Mouse (Mus musculus): ENCODE results near the gene Zfp868. TPM values are rescaled to one million over a fixed set of nuclear protein-coding genes. Genes with fewer than 3 reads are reported as not detected.
A peak's percentile ranks its signal among the peaks of the same experiment; 100 is the strongest.
"Not testable (repeated sequence)": the region's sequence is repeated elsewhere in the genome, so short reads cannot be mapped to it uniquely, and the experiment has no call there.

Gene Zfp868
- polyA plus RNA-seq (2015; fragmentation: Nextera tagmentation; extraction: Ambion mirVana): 44.4 and 49.1 TPM in 2 replicates

DNA sequence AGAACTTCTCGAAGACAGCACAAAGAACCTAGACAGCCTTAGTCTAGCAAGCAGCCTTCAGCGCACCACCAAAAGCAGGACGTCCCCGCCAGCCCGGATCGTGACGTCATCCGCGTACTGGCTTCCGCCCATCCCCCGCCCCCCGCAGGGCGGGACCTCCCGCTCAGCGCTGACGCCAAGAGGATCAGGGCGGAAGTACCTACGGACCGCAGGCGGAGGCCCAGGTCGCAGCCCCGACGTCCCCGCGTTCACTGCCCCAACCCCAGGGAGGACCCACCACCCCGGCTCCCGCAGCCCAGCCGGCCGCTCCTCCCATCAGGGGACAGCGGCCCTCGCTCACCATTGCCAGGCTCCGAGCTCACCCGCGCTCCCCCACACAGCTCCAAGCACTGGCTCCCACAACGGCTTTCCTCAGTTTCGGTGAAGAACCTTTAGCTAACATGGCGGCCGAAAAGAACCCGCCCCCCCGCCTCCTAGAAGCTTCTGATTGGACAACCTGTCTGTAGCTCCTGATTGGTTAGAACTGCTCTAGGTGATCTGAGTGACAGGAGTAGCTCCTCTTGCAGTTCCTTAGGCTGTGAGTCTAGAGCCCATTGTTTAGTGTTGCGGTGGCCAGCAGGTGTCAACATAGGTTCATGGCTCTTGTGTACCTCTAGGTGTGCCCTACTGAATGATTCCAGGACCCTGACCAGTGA lies at the start of gene Zfp868:
Gene Zfp868, minus strand, starts transcription at position 454 of the 695 bp plus-strand sequence.
- Histone ChIP-seq H3K4me2 (ENCODE audit: low read length) (peak within 1 kb of the TSS; percentile 59), H3K4me1 (replicated peaks; ENCODE audit: control insufficient read depth, insufficient read depth, low read length) (peaks cover 13% of the 10 kb centered on the region), H3K27ac (ENCODE audit: low read length) (peak within 1 kb of the TSS; percentile 99), H3K4me3 (replicated peaks; ENCODE audit: low read length) (peak within 1 kb of the TSS; percentile 77), H3K36me3 (ENCODE audit: control insufficient read depth, insufficient read depth) (no peaks in the 10 kb centered on the region), H3K9ac (replicated peaks; ENCODE audit: low read depth, low read length) (peak within 1 kb of the TSS; percentile 92), H3K9me3 (ENCODE audit: control insufficient read depth, low read length) (no peaks in the 10 kb centered on the region), H3K27me3 (replicated peaks; ENCODE audit: control insufficient read depth, insufficient read depth, low read length) (no peaks in the 10 kb centered on the region)
- under 1% methylated on average over 41 of the region's 41 CpGs for WGBS
- ATAC-seq: peak; percentile 99

DNA sequence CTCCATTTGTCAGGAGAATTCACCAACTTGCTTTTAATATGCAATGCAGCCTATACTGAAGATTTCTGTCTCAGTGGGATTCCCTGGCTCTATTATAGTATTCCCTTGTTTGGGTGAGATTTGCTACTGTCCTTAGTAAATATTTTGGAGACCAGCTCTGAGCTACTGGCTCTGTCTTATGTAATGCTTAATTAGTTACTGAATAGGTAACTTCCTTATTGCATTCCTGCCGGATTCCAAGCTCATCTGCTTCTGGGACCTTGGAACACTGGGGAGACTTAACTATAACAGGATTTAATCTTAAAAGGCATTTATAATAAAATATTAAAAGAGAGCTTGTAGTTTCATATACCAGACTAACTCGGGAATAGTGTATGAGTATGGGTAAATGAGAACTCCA lies 39.7 kb upstream of the Zfp868 start:
- ATAC-seq; H3K9me3 ChIP-seq (ENCODE audit: control insufficient read depth, low read length); H3K4me3 ChIP-seq (replicated peaks; ENCODE audit: low read length); H3K9ac ChIP-seq (replicated peaks; ENCODE audit: low read depth, low read length); H3K27me3 ChIP-seq (replicated peaks; ENCODE audit: control insufficient read depth, insufficient read depth, low read length); H3K36me3 ChIP-seq (ENCODE audit: control insufficient read depth, insufficient read depth); H3K4me2 ChIP-seq (ENCODE audit: low read length); H3K27ac ChIP-seq (ENCODE audit: low read length); H3K4me1 ChIP-seq (replicated peaks; ENCODE audit: control insufficient read depth, insufficient read depth, low read length): not testable (repeated sequence)
- WGBS: 86% methylated on average over 2 of the region's 2 CpGs

GRCm38 (mm10) chr8:69661294-69661693 lies 35.9 kb upstream of the Zfp868 start:
- no peak for ATAC-seq
- Histone ChIP-seq H3K4me1 (replicated peaks; ENCODE audit: control insufficient read depth, insufficient read depth, low read length) (no peaks in the 10 kb centered on the region), H3K27me3 (replicated peaks; ENCODE audit: control insufficient read depth, insufficient read depth, low read length) (no peaks in the 10 kb centered on the region), H3K9ac (replicated peaks; ENCODE audit: low read depth, low read length) (no peak overlapping the region), H3K4me2 (ENCODE audit: low read length) (no peak overlapping the region), H3K27ac (ENCODE audit: low read length) (no peak overlapping the region), H3K4me3 (replicated peaks; ENCODE audit: low read length) (no peak overlapping the region), H3K9me3 (ENCODE audit: control insufficient read depth, low read length) (peaks cover 6% of the 10 kb centered on the region; the same call in 1 of the 2 replicates), H3K36me3 (ENCODE audit: control insufficient read depth, insufficient read depth) (peaks cover 8% of the 10 kb centered on the region)

- no peaks in the 10 kb centered on the region for H3K27me3 ChIP-seq (replicated peaks; ENCODE audit: control insufficient read depth, insufficient read depth, low read length)
- H3K9ac ChIP-seq (replicated peaks; ENCODE audit: low read depth, low read length): peak within 1 kb of the TSS; percentile 77
- ATAC-seq: peak; percentile 100
- under 1% methylated on average over 55 of the region's 55 CpGs for WGBS
- 0 out of 2 replicates have a peak, but pooled peaks cover under 1% of the 10 kb centered on the region for H3K36me3 ChIP-seq (ENCODE audit: control insufficient read depth, insufficient read depth)
- H3K9me3 ChIP-seq (ENCODE audit: control insufficient read depth, low read length): no peaks in the 10 kb centered on the region; the same call in 1 of the 2 replicates
- H3K4me1 ChIP-seq (replicated peaks; ENCODE audit: control insufficient read depth, insufficient read depth, low read length): peaks cover 6% of the 10 kb centered on the region; the same call in 1 of the 2 replicates
- peak within 1 kb of the TSS; percentile 94 for H3K4me2 ChIP-seq (ENCODE audit: low read length)
- peak within 1 kb of the TSS; percentile 68 for H3K27ac ChIP-seq (ENCODE audit: low read length)
- peak within 1 kb of the TSS; percentile 82 for H3K4me3 ChIP-seq (replicated peaks; ENCODE audit: low read length)
These were observed 29.1 kb upstream of the Zfp868 start, which contains the start of gene Zfp964 for GRCm38 (mm10) chr8:69654358-69654981. Zfp964 (plus strand) TSS chr8:69654479.

GRCm38 (mm10) chr8:69653808-69654357 lies 28.5 kb upstream of the Zfp868 start:
- no peaks in the 10 kb centered on the region for H3K36me3 ChIP-seq (ENCODE audit: control insufficient read depth, insufficient read depth)
- H3K4me2 ChIP-seq (ENCODE audit: low read length): peak overlapping the region; percentile 94
- WGBS: 39% methylated on average over 10 of the region's 10 CpGs
- peaks cover 6% of the 10 kb centered on the region; the same call in 1 of the 2 replicates for H3K4me1 ChIP-seq (replicated peaks; ENCODE audit: control insufficient read depth, insufficient read depth, low read length)
- H3K27ac ChIP-seq (ENCODE audit: low read length): no peak overlapping the region; the same call in 1 of the 2 replicates
- peak; percentile 1; the same call in 1 of the 2 replicates for ATAC-seq
- peak overlapping the region; percentile 82 for H3K4me3 ChIP-seq (replicated peaks; ENCODE audit: low read length)
- no peaks in the 10 kb centered on the region for H3K27me3 ChIP-seq (replicated peaks; ENCODE audit: control insufficient read depth, insufficient read depth, low read length)
- no peak overlapping the region for H3K9ac ChIP-seq (replicated peaks; ENCODE audit: low read depth, low read length)
- no peaks in the 10 kb centered on the region for H3K9me3 ChIP-seq (ENCODE audit: control insufficient read depth, low read length)

DNA sequence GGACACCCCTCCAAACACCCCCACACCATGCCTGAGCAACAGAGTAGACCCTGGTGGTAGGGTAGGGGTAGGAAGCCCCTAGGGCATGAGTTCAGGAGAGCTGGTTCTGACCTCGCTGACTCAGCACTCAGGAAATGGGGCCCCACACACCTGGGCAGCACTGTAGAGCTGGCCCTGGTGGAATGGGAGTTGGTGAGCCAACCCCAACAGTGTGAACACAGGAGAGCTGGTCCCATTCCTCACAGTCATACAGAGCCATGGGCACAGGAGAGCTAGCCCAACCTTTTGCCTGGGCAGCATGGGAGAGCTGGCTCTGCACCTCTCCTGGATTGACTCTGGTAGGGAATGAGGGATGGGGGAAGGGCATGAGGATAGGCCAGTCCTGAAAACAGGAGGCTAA lies 7.3 kb downstream of the Zfp868 start:
- Histone ChIP-seq H3K36me3 (ENCODE audit: control insufficient read depth, insufficient read depth) (peaks cover 12% of the 10 kb centered on the region), H3K27ac (ENCODE audit: low read length) (no peak overlapping the region), H3K9me3 (ENCODE audit: control insufficient read depth, low read length) (no peaks in the 10 kb centered on the region), H3K4me1 (replicated peaks; ENCODE audit: control insufficient read depth, insufficient read depth, low read length) (peaks cover 1% of the 10 kb centered on the region), H3K27me3 (replicated peaks; ENCODE audit: control insufficient read depth, insufficient read depth, low read length) (no peaks in the 10 kb centered on the region), H3K9ac (replicated peaks; ENCODE audit: low read depth, low read length) (no peak overlapping the region), H3K4me3 (replicated peaks; ENCODE audit: low read length) (no peak overlapping the region), H3K4me2 (ENCODE audit: low read length) (no peak overlapping the region)
- WGBS: 100% methylated on average over 1 of the region's 1 CpGs
- ATAC-seq: peak; percentile 38; the same call in 1 of the 2 replicates

- no peak overlapping the region for H3K9ac ChIP-seq (replicated peaks; ENCODE audit: low read depth, low read length)
- H3K4me2 ChIP-seq (ENCODE audit: low read length): no peak overlapping the region
- peaks cover 32% of the 10 kb centered on the region for H3K36me3 ChIP-seq (ENCODE audit: control insufficient read depth, insufficient read depth)
- ATAC-seq: no peak
- 66% methylated on average over 2 of the region's 2 CpGs for WGBS
- no peak overlapping the region for H3K27ac ChIP-seq (ENCODE audit: low read length)
- no peaks in the 10 kb centered on the region for H3K9me3 ChIP-seq (ENCODE audit: control insufficient read depth, low read length)
- H3K4me1 ChIP-seq (replicated peaks; ENCODE audit: control insufficient read depth, insufficient read depth, low read length): no peaks in the 10 kb centered on the region
- no peaks in the 10 kb centered on the region for H3K27me3 ChIP-seq (replicated peaks; ENCODE audit: control insufficient read depth, insufficient read depth, low read length)
- no peak overlapping the region for H3K4me3 ChIP-seq (replicated peaks; ENCODE audit: low read length)
These were observed 10.7 kb downstream of the Zfp868 start for GRCm38 (mm10) chr8:69614687-69615086.

DNA sequence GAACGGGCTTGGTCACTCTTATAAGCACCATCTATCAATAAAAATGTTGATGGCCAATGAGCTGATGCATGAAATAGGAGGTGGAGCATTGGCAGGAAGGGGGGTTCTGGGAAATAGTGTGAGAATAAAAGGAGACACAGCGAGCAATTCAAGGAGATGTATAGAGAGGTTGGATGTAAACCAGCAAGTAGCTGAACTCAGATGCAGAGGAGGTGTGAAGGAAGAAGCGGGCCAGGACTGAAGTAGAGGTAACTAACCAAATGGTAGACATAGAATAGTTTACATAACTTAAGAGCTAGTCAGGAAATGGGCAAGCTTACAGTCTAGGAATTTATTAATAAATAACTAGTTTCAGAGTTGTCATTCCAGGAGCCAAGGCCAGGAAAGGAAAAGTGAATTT lies 27.8 kb downstream of the Zfp868 start:
- H3K9me3 ChIP-seq (ENCODE audit: control insufficient read depth, low read length); H3K4me3 ChIP-seq (replicated peaks; ENCODE audit: low read length); H3K9ac ChIP-seq (replicated peaks; ENCODE audit: low read depth, low read length); H3K36me3 ChIP-seq (ENCODE audit: control insufficient read depth, insufficient read depth); H3K27ac ChIP-seq (ENCODE audit: low read length); H3K4me2 ChIP-seq (ENCODE audit: low read length); H3K4me1 ChIP-seq (replicated peaks; ENCODE audit: control insufficient read depth, insufficient read depth, low read length); ATAC-seq; H3K27me3 ChIP-seq (replicated peaks; ENCODE audit: control insufficient read depth, insufficient read depth, low read length): not testable (repeated sequence)
- 85% methylated on average over 2 of the region's 3 CpGs for WGBS

GRCm38 (mm10) chr8:69584611-69585202 lies 40.6 kb downstream of the Zfp868 start:
- H3K9ac ChIP-seq (replicated peaks; ENCODE audit: low read depth, low read length): peak overlapping the region; percentile 70
- H3K9me3 ChIP-seq (ENCODE audit: control insufficient read depth, low read length): no peaks in the 10 kb centered on the region
- no peak overlapping the region for H3K27ac ChIP-seq (ENCODE audit: low read length)
- 2% methylated on average over 53 of the region's 54 CpGs for WGBS
- H3K4me2 ChIP-seq (ENCODE audit: low read length): peak overlapping the region; percentile 83
- no peaks in the 10 kb centered on the region for H3K27me3 ChIP-seq (replicated peaks; ENCODE audit: control insufficient read depth, insufficient read depth, low read length)
- H3K4me1 ChIP-seq (replicated peaks; ENCODE audit: control insufficient read depth, insufficient read depth, low read length): no peaks in the 10 kb centered on the region; the same call in 1 of the 2 replicates
- H3K36me3 ChIP-seq (ENCODE audit: control insufficient read depth, insufficient read depth): no peaks in the 10 kb centered on the region
- peak overlapping the region; percentile 53 for H3K4me3 ChIP-seq (replicated peaks; ENCODE audit: low read length)
- ATAC-seq: peak; percentile 85
